Mouse (Mus musculus) heart, adult 2 months (tissue): ENCODE data around the gene Rnf5. TPM values are rescaled to one million over a fixed set of nuclear protein-coding genes. Genes with fewer than 3 reads are reported as not detected.

ENCODE experiments used
- DNase-seq, 2 experiments: peaks; one replicate each; pipeline ENCODE4 v3.0.0; 2021
- H3K27ac ChIP-seq: fragments of 200-600 bp; 2 replicates; pipeline ENCODE4 v1.8.1; 2022
- H3K27me3 ChIP-seq: fragments of 200-500 bp; 2 replicates; pipeline ENCODE4 v1.6.1; 2012; ENCODE audit warnings: mild to moderate bottlenecking, low read length, inconsistent platforms, mixed read lengths; ENCODE audit not compliant: control insufficient read depth, insufficient read depth
- H3K36me3 ChIP-seq: fragments of 200-500 bp; 2 replicates; pipeline ENCODE4 v1.6.1; 2012; ENCODE audit warnings: low read length, inconsistent platforms; ENCODE audit not compliant: control insufficient read depth, insufficient read depth
- H3K4me1 ChIP-seq: fragments of 200-500 bp; 2 replicates; pipeline ENCODE4 v1.6.1; 2011; ENCODE audit warnings: low read length; ENCODE audit not compliant: control insufficient read depth, insufficient read depth
- H3K4me3 ChIP-seq: fragments of 200-600 bp; 2 replicates; pipeline ENCODE4 v1.8.1; 2022
- H3K79me2 ChIP-seq: fragments of 200-500 bp; replicated peaks from 2 replicates; pipeline ENCODE4 v1.6.1; 2012; ENCODE audit warnings: mild to moderate bottlenecking, inconsistent platforms, low read length, moderate library complexity, mixed read lengths; ENCODE audit not compliant: control insufficient read depth, insufficient read depth
- H3K9ac ChIP-seq: fragments of 200-500 bp; 2 replicates; pipeline ENCODE4 v1.6.1; 2012; ENCODE audit warnings: low read depth, mild to moderate bottlenecking, control low read depth, inconsistent platforms, low read length, mixed read lengths
- CTCF ChIP-seq: fragments of 200-600 bp; IDR thresholded peaks from 2 replicates; pipeline ENCODE4 v1.8.1; 2022; ENCODE audit warnings: antibody characterized with exemption, mild to moderate bottlenecking, moderate library complexity
- EP300 ChIP-seq: fragments of 200-500 bp; IDR thresholded peaks from 2 replicates; pipeline ENCODE4 v1.6.1; 2011; ENCODE audit warnings: low read depth, low read length, control low read depth; ENCODE audit not compliant: insufficient read depth
- POLR2A ChIP-seq: fragments of 200-500 bp; IDR thresholded peaks from 2 replicates; pipeline ENCODE4 v1.6.1; 2011; ENCODE audit warnings: mild to moderate bottlenecking, low read depth, low read length, control low read depth; ENCODE audit not compliant: insufficient read depth
- WGBS: fragments of 180-500 bp; shearing (Covaris S2); methylation state at CpG from one replicate; pipeline ENCODE4 v1.1.7; 2018; 5-methylcytosine and 5-hydroxymethylcytosine counted together
- intact Hi-C: fragments of 180-260 bp; cut with DNase I; formaldehyde crosslinking; loops from one replicate; pipeline ENCODE4 v1.15.1; 2025
- polyA plus RNA-seq: library from polyadenylated mRNA; depleted of rRNA; stranded (reverse); fragments of >200 nt; gene quantifications from 2 replicates; pipeline ENCODE4 v1.2.3, GENCODE M21; 2012
- total RNA-seq, 2 experiments: library from RNA; stranded (reverse); gene quantifications; 2 replicates each; pipeline ENCODE4 v1.2.3; 2021

Rnf5 gene
- total and polyA plus RNA-seq, 3 experiments, result 37.6 to 71.7 (median 40.4) TPM

DNA sequence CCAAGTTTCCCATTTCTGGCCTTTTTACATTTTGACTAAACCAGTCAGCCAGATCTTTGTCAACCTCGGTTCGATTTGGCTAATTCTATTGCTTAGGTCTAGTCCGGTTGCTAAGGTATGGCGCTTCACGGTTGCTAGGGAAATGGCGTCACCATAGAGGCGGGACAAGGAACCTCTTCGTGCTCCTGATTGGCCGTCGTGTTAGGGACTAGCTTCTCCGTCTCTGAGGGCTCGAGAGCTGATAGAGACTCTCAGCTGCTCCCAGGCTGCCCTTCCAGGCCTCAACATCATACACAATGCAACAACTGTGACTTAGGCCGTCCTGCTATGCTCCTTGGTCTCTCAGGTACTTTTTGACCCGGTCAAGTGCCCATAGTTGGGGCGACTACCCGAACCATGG lies 41.1 kb upstream of the Rnf5 start, which contains the start of gene Fkbpl:
Gene Fkbpl, plus strand, starts transcription at position 157 of the 400 bp plus-strand sequence.
- WGBS, result under 1% methylated on average over 16 of the region's 16 CpGs
- TF ChIP-seq POLR2A, result peak; percentile 81
- TF ChIP-seq CTCF, result no peak
- TF ChIP-seq EP300, result 0 out of 2 replicates have a peak, but pooled peaks have one; percentile 56
- intact Hi-C loops, result loop anchor here (1.0 kb wide), 1 partner anchor 16 kb away; the partner anchor contains the start of gene Ppt2
- no peaks in the 10 kb centered on the region for H3K27me3 ChIP-seq
- peak within 1 kb of the TSS; percentile 69 for H3K4me3 ChIP-seq
- H3K4me1 ChIP-seq, result peaks cover 12% of the 10 kb centered on the region
- no peaks in the 10 kb centered on the region for H3K36me3 ChIP-seq
- H3K27ac ChIP-seq, result peak within 1 kb of the TSS; percentile 87
- DNase-seq, result peak; percentile 95 to 96
- peak within 1 kb of the TSS; percentile 59 for H3K9ac ChIP-seq
- H3K79me2 ChIP-seq, result no peaks in the 10 kb centered on the region; the same call in 1 of the 2 replicates

DNA sequence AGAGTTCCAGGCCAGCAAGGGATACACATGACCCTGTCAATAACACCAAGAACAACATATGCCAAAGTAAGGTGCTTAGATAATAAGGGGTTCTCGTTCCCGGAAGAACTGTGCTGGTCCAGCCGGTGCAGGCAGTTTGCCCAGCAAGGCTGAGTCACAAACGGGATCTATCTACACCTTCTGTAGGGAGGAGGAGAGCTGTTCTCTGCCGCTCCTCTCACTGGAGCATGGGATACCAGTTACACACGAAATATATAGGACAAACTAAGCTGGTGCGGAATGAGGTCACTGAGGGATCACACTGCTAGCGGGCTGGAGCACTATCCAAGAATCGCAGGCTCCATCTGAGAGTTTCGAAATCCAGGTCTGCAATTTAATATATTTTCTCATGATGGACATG lies 40.5 kb upstream of the Rnf5 start:
- TF ChIP-seq POLR2A (no peak), EP300 (no peak), CTCF (no peak)
- Histone ChIP-seq H3K4me1 (peaks cover 12% of the 10 kb centered on the region), H3K9ac (no peak overlapping the region), H3K27me3 (no peaks in the 10 kb centered on the region), H3K4me3 (no peak overlapping the region), H3K79me2 (no peaks in the 10 kb centered on the region; the same call in 1 of the 2 replicates), H3K36me3 (no peaks in the 10 kb centered on the region), H3K27ac (no peak overlapping the region)
- 65% methylated on average over 10 of the region's 10 CpGs for WGBS
- peak in 1 of 2 experiments; percentile 12 for DNase-seq
- intact Hi-C loops, result loop anchor here (1.0 kb wide), 1 partner anchor 16 kb away; the partner anchor contains the start of gene Ppt2

DNA sequence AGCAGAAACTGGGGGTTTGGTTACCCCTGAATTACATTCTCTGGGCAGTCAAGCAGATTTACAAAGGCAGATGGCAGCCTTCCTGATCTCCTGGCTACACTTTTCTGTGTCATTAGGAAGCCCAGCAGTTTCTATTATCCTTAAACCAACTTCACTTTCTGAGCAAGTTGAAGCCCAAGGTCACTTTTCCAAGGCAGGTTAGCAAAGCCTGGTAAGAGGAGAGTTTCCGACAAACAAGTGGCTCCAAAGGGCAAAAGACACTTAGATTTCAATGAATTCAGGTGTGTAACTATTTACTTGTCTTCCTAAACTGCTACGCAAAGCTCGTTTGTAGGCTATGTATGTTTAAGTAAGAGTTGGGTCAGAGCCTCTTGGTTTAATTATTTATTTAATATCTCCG lies 39.9 kb upstream of the Rnf5 start:
- H3K27me3 ChIP-seq, result no peaks in the 10 kb centered on the region
- 91% methylated on average over 4 of the region's 4 CpGs for WGBS
- no peak overlapping the region for H3K9ac ChIP-seq
- no peak for TF ChIP-seq EP300
- no peak for TF ChIP-seq POLR2A
- no peak for TF ChIP-seq CTCF
- H3K79me2 ChIP-seq, result no peaks in the 10 kb centered on the region; the same call in 1 of the 2 replicates
- no peak for DNase-seq
- H3K27ac ChIP-seq, result no peak overlapping the region
- intact Hi-C loops, result no loop called here
- H3K4me1 ChIP-seq, result peaks cover 12% of the 10 kb centered on the region
- H3K36me3 ChIP-seq, result no peaks in the 10 kb centered on the region
- H3K4me3 ChIP-seq, result no peak overlapping the region

DNA sequence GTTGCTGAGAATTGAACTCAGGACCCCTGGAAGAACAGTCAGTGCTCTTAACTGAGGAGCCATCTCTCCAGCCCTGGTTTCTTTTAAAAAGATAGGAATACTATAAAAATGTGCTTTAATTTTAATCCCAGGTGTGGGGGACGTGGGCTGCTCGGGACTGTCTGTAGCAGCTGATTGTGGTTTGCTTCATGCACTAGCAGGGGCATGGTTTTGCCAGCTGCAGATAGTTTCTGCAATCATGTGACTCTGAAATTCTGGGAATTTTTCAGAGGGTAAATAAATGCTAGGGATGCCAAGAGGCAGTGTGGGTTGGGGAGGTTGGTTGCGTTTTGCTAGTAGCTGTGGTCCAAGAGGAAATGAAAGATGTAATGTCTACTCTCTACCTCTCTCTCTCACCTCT lies 38.5 kb upstream of the Rnf5 start:
- Histone ChIP-seq H3K27me3 (no peaks in the 10 kb centered on the region), H3K27ac (peak overlapping the region; percentile 60; the same call in 1 of the 2 replicates), H3K79me2 (no peaks in the 10 kb centered on the region), H3K4me3 (no peak overlapping the region), H3K4me1 (peaks cover 10% of the 10 kb centered on the region), H3K9ac (no peak overlapping the region), H3K36me3 (no peaks in the 10 kb centered on the region)
- WGBS, result 80% methylated on average over 3 of the region's 3 CpGs
- intact Hi-C loops, result no loop called here
- no peak for TF ChIP-seq CTCF
- TF ChIP-seq POLR2A, result no peak
- no peak for TF ChIP-seq EP300
- DNase-seq, result no peak

DNA sequence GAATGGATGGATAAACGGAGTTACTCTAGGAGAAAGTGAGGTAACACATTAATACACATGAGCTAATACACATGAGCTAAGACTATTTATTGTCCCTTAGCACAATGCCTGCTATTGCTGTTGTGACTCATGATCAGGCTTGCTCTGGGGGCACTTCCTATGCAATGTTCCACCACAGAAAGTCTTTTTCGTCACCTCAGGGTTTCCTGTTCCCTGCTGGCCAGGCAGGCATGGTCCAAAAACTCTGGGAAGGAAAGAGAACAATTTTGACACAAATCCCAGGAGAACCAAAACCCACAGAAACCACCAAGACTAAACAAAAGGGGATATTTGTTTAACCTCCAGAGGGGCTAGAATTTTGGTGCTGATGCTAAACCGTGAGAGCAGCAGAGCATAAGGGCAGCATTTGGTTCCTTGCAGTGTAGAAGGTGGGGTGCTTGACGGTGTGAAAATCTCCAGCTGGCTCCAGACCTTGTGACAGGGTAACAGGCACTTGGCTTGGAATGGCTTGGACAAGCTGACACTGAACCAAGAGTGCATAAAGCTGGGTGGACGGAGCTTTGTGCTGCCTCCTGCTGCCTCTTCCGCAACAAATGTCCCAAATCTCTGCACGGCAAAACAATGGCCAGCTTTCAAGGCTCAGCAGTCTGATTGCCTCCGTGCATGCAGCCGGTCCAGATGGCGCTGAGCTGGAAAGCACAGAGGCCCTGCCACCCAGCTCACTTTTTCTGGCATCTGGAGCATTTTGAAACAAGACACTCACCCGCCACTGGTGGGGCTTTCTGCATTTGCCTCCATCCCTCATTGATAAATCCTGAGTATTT lies 37.5 kb upstream of the Rnf5 start:
- H3K79me2 ChIP-seq, result no peaks in the 10 kb centered on the region
- peak overlapping the region; percentile 60 for H3K27ac ChIP-seq
- no peaks in the 10 kb centered on the region for H3K36me3 ChIP-seq
- intact Hi-C loops, result no loop called here
- no peak overlapping the region for H3K4me3 ChIP-seq
- no peaks in the 10 kb centered on the region for H3K27me3 ChIP-seq
- no peak overlapping the region for H3K9ac ChIP-seq
- WGBS, result 14% methylated on average over 11 of the region's 11 CpGs
- peak; percentile 65 to 74 for DNase-seq
- H3K4me1 ChIP-seq, result peaks cover 7% of the 10 kb centered on the region
- TF ChIP-seq EP300, result 0 out of 2 replicates have a peak, but pooled peaks have one; percentile 64
- TF ChIP-seq CTCF, result peak; percentile 50
- no peak for TF ChIP-seq POLR2A

DNA sequence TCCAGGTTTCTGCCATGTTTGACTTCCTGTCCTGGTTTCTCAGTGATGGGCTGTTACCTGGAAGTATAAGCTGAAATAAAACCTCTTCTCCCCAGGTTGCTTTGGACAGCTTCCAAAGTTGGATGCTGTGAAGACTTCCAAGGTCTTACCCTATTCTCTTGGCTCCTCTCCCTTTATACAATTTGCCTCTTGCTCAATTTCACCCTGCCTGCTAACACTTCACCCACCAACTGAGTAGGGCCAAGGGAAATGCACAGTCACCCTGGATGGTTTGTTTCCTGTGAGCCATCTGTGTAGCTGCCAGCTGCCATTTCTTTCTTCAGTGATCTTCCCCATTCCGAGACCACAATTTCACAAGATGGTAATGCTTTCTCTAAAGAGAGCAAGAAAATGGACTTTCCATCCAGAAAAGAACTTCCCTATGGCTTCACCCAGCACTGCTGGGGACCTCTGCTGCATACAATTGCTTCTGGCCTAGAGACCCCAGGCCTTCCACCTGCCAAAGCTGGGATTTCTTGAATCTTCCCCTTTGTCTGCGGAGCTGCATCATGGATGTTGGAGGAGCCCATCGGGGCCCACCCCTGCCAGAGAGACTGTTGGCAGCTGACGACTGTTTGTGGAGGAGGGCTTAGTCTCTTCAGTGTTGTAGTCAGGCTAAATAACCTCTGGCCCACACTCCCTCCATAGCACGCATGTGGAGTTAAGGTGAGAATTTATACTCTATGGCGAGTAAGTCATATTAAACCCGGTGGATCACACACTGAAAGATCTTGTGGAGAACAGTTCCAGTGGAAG lies 36.2 kb upstream of the Rnf5 start:
- Histone ChIP-seq H3K4me1 (peaks cover 6% of the 10 kb centered on the region), H3K27me3 (no peaks in the 10 kb centered on the region), H3K27ac (peak overlapping the region; percentile 60), H3K79me2 (no peaks in the 10 kb centered on the region), H3K9ac (no peak overlapping the region), H3K4me3 (no peak overlapping the region), H3K36me3 (no peaks in the 10 kb centered on the region)
- intact Hi-C loops, result no loop called here
- TF ChIP-seq CTCF (no peak), POLR2A (no peak), EP300 (no peak)
- no peak for DNase-seq
- WGBS, result 82% methylated on average over 7 of the region's 7 CpGs
